Mouse (Mus musculus) heart, embryonic 11.5 days (tissue): Measurements from ENCODE around the gene Mroh7. TPM values are rescaled to one million over a fixed set of nuclear protein-coding genes. Genes with fewer than 3 reads are reported as not detected.

Experiments used
- ATAC-seq: fragments of 200-750 bp; cut with Nextera tagmentation; replicated peaks from 2 replicates; pipeline ENCODE4 v1.8.0; 2017; ENCODE audit warnings: moderate library complexity; ENCODE audit not compliant: insufficient number of reproducible peaks, low FRiP score, low TSS enrichment
- H3K27ac ChIP-seq: fragments of 300-500 bp; sonication (generic); 2 replicates; pipeline ENCODE4 v1.5.1; 2014; ENCODE audit warnings: mild to moderate bottlenecking, low read depth, low read length
- H3K27me3 ChIP-seq: fragments of 300-500 bp; sonication (generic); 2 replicates; pipeline ENCODE4 v1.6.1; 2014; ENCODE audit warnings: mild to moderate bottlenecking, low read length, mixed read lengths; ENCODE audit not compliant: control insufficient read depth, insufficient read depth
- H3K36me3 ChIP-seq: fragments of 300-500 bp; sonication (generic); 2 replicates; pipeline ENCODE4 v1.6.1; 2014; ENCODE audit warnings: mild to moderate bottlenecking, low read length, moderate library complexity, mixed read lengths; ENCODE audit not compliant: control insufficient read depth, insufficient read depth
- H3K4me1 ChIP-seq: fragments of 300-500 bp; sonication (generic); 2 replicates; pipeline ENCODE4 v1.6.1; 2014; ENCODE audit warnings: low read length; ENCODE audit not compliant: control insufficient read depth, insufficient read depth
- H3K4me2 ChIP-seq: fragments of 300-500 bp; sonication (generic); 2 replicates; pipeline ENCODE4 v1.6.1; 2014; ENCODE audit warnings: mild to moderate bottlenecking, moderate library complexity
- H3K4me3 ChIP-seq: fragments of 300-500 bp; sonication (generic); 2 replicates; pipeline ENCODE4 v1.5.1; 2014; ENCODE audit warnings: low read depth, low read length
- H3K9ac ChIP-seq: fragments of 300-500 bp; sonication (generic); 2 replicates; pipeline ENCODE4 v1.6.1; 2014; ENCODE audit warnings: mild to moderate bottlenecking, low read depth, low read length, moderate library complexity
- H3K9me3 ChIP-seq: fragments of 300-500 bp; sonication (generic); replicated peaks from 2 replicates; pipeline ENCODE4 v1.6.1; 2016; ENCODE audit warnings: low read length; ENCODE audit not compliant: control insufficient read depth
- WGBS: fragments of 180-500 bp; shearing (Covaris S2); extraction: QIAGEN DNeasy Blood & Tissue Kit; methylation state at CpG from one replicate; pipeline ENCODE4 v1.1.7; 2014; ENCODE audit not compliant: insufficient replicate concordance; 5-methylcytosine and 5-hydroxymethylcytosine counted together
- polyA plus RNA-seq: library from polyadenylated mRNA; unstranded; fragments of >200 nt; fragmentation: Nextera tagmentation; extraction: Ambion mirVana; gene quantifications from 2 replicates; pipeline ENCODE4 v1.2.1, GENCODE M21; 2014

The Mroh7 gene
- polyA plus RNA-seq, 1 experiment from 2014 or later = 0.17 TPM

DNA sequence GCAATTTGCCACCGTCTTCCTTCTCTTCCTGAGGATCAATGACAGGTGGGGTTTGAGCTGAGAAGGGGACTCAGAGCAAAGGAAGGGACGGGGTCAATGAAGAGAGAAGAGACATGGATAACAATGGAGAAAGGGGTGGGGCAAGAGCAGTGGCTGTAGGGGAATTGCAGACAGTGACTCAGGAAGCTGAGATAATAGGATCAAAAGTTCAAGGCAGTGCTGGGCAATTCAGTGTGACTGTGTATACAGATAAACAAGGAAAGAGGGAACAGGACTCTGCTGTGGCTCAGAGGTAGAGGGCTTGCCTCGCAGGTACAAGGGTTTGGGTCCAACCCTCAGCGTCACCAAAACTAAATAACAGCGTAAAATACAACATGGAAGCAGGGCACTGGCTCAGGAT lies 22.8 kb downstream of the Mroh7 start:
- H3K4me1 ChIP-seq = peaks cover 6% of the 10 kb centered on the region; the same call in 1 of the 2 replicates
- 0 out of 2 replicates have a peak overlapping the region, but pooled peaks have one; percentile 8 for H3K4me3 ChIP-seq
- peak overlapping the region; percentile 43 for H3K4me2 ChIP-seq
- peak overlapping the region; percentile 56; the same call in 1 of the 2 replicates for H3K9ac ChIP-seq
- WGBS = 28% methylated on average over 5 of the region's 5 CpGs
- peak; percentile 46; the same call in 1 of the 2 replicates for ATAC-seq
- peaks cover 2% of the 10 kb centered on the region for H3K27me3 ChIP-seq
- no peak overlapping the region for H3K27ac ChIP-seq
- H3K36me3 ChIP-seq = no peaks in the 10 kb centered on the region
- H3K9me3 ChIP-seq = no peaks in the 10 kb centered on the region

DNA sequence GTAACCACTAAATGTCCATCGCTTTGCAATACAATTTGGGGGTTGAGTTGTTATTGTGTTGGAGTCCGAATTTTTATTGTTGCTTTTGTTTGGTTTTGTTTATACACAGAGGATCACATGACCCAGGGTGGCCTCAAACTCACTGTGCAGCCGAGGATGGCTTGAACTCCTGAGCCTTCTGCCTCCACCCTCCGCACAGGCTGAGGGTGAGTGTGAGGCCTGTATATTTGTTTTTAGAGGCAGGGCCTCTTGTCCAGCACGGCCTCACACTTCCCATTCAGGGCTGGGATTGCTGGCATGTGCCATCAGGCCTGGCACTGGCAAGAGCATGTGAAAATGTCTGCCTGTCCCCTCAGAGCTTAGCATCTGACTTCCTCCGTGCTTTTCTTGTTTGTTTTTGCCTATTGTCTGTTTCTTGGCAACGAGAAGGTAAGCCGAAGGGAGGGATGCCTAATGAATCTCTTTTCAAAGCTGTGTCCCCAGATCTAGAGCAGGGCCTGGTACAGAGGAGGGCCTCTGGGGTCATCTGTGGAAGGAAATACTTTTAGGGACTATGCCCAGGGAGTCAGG lies 25.5 kb downstream of the Mroh7 start:
- 56% methylated on average over 8 of the region's 8 CpGs for WGBS
- H3K4me3 ChIP-seq = no peak overlapping the region
- H3K27me3 ChIP-seq = peaks cover 14% of the 10 kb centered on the region
- H3K9ac ChIP-seq = no peak overlapping the region
- no peak for ATAC-seq
- H3K36me3 ChIP-seq = no peaks in the 10 kb centered on the region
- H3K4me1 ChIP-seq = peaks cover 6% of the 10 kb centered on the region; the same call in 1 of the 2 replicates
- no peaks in the 10 kb centered on the region for H3K9me3 ChIP-seq
- no peak overlapping the region for H3K4me2 ChIP-seq
- no peak overlapping the region for H3K27ac ChIP-seq

DNA sequence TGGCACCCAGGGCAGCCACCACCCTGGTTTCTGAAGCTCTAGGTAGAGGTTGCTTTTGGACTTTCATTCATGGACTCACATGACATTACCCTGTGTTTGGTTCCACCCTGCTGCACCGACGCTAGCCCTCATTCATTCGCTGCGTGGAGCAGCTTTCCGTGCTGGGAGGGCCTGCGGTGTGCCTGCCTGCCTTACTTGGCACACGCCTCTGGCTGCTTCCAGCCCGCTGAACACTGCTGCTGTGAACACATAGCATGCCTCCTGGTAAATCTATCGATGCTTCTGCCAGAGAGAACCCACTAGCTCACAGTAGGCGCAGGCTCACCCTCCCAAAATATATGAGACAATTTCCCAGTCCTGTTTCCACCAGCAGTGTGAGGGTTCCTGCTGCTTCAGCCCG lies 26.3 kb downstream of the Mroh7 start:
- peaks cover 17% of the 10 kb centered on the region for H3K27me3 ChIP-seq
- no peak overlapping the region for H3K9ac ChIP-seq
- peaks cover 6% of the 10 kb centered on the region; the same call in 1 of the 2 replicates for H3K4me1 ChIP-seq
- WGBS = 73% methylated on average over 11 of the region's 11 CpGs
- no peaks in the 10 kb centered on the region for H3K9me3 ChIP-seq
- no peaks in the 10 kb centered on the region for H3K36me3 ChIP-seq
- no peak for ATAC-seq
- no peak overlapping the region for H3K27ac ChIP-seq
- H3K4me2 ChIP-seq = no peak overlapping the region
- no peak overlapping the region for H3K4me3 ChIP-seq

DNA sequence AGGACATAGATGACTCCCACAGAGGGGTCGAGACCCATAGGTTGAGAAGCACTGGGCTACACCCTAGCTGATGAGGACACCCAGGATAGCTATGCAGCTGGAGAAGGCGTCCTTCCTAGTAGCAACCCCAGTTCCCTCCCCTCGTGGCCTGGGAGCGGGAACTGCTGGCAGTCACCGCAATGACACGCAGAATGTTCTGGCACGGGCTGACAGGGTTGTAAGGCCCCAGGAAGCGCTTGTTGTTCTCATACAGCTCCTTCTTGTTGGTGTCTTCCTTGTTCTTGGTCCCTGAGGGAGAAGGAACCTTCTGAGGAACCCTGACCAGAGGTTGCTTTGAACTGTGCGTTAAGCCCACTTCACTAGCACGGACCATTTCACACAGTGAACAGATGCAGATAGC lies 26.8 kb downstream of the Mroh7 start:
- Histone ChIP-seq H3K4me2 (no peak overlapping the region), H3K9me3 (no peaks in the 10 kb centered on the region), H3K27me3 (peaks cover 17% of the 10 kb centered on the region), H3K4me3 (no peak overlapping the region), H3K27ac (no peak overlapping the region), H3K4me1 (peaks cover 6% of the 10 kb centered on the region; the same call in 1 of the 2 replicates), H3K36me3 (no peaks in the 10 kb centered on the region), H3K9ac (no peak overlapping the region)
- ATAC-seq = no peak
- 78% methylated on average over 10 of the region's 10 CpGs for WGBS

DNA sequence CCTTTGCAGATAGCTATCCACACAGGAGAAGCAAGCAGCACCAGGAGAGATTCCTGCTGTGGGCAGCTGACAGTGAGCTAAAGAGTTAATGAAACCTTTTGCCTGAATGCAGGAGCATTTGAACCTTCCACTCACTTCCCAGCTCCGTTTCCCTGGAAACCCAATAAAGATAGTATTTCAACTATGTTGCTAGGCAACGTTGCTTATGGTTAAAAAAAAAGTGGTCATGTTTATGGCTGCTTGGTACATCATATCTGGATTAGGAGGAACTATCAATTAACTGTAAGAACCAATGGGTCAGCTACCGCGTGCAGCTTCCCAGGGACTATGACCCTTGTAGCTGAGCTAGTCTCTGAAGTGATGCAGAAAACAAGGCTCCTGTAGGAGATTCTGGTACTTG lies 29.9 kb downstream of the Mroh7 start:
- no peaks in the 10 kb centered on the region for H3K4me1 ChIP-seq
- no peak overlapping the region for H3K9ac ChIP-seq
- no peaks in the 10 kb centered on the region for H3K36me3 ChIP-seq
- WGBS = 51% methylated on average over 4 of the region's 4 CpGs
- no peak for ATAC-seq
- no peaks in the 10 kb centered on the region for H3K9me3 ChIP-seq
- no peak overlapping the region for H3K27ac ChIP-seq
- H3K27me3 ChIP-seq = peaks cover 17% of the 10 kb centered on the region
- no peak overlapping the region for H3K4me2 ChIP-seq
- no peak overlapping the region for H3K4me3 ChIP-seq

DNA sequence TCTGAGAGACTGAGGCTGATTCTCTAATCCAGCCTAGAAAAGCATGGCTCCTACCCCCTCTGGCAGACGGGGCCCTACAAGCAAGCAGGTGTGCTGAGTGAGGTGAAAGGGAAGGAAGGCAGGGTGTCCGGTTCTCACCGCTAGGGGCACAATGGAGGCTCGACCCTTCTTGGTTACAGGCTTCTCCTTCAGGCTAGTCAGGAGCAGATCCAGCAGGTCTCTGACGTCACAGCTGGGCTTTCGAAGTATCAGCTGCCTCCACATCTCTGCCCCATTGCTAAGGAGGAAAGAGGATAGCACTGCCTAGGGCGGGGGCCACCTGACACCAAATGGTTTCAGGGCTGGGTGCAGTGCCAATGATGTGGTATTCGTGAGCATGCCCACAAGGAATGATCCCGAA lies 30.7 kb downstream of the Mroh7 start:
- no peak overlapping the region for H3K9ac ChIP-seq
- H3K27me3 ChIP-seq = peaks cover 17% of the 10 kb centered on the region
- no peak; the same call in 1 of the 2 replicates for ATAC-seq
- H3K36me3 ChIP-seq = no peaks in the 10 kb centered on the region
- 18% methylated on average over 9 of the region's 9 CpGs for WGBS
- H3K9me3 ChIP-seq = no peaks in the 10 kb centered on the region
- H3K4me3 ChIP-seq = no peak overlapping the region
- H3K27ac ChIP-seq = no peak overlapping the region
- no peak overlapping the region for H3K4me2 ChIP-seq
- no peaks in the 10 kb centered on the region for H3K4me1 ChIP-seq

DNA sequence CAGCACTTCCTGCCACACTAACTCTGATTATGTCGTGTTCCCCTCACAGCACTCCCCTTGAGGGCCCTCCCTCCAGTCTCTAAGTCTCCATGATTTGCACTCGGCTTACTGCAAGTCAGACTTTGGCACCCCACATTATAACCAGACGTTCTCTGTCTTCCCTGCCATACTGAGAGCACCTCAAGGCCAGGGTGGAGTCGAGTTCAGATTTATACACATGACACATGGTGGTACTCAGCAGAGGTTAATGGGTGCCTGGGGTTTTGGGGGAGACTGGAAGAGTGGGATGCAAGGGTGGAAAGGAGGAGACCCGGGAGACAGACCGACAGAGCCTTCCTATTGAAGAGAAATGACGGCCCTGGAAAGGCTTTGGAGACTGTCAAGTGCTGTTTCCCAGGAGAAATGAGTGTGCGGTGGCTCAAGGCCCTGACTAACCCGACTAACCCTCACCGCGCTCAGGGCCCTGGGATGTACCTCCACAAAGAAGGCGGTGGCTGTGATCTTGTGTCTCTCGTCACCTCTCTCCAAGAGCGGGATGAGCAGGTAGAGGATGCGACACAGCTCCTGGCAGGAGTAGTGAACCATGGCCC lies 36.8 kb downstream of the Mroh7 start:
- Histone ChIP-seq H3K9ac (no peak overlapping the region), H3K27ac (no peak overlapping the region), H3K36me3 (no peaks in the 10 kb centered on the region), H3K4me1 (no peaks in the 10 kb centered on the region), H3K4me2 (no peak overlapping the region), H3K4me3 (no peak overlapping the region), H3K9me3 (no peaks in the 10 kb centered on the region), H3K27me3 (no peaks in the 10 kb centered on the region)
- no peak for ATAC-seq
- WGBS = 78% methylated on average over 15 of the region's 15 CpGs

DNA sequence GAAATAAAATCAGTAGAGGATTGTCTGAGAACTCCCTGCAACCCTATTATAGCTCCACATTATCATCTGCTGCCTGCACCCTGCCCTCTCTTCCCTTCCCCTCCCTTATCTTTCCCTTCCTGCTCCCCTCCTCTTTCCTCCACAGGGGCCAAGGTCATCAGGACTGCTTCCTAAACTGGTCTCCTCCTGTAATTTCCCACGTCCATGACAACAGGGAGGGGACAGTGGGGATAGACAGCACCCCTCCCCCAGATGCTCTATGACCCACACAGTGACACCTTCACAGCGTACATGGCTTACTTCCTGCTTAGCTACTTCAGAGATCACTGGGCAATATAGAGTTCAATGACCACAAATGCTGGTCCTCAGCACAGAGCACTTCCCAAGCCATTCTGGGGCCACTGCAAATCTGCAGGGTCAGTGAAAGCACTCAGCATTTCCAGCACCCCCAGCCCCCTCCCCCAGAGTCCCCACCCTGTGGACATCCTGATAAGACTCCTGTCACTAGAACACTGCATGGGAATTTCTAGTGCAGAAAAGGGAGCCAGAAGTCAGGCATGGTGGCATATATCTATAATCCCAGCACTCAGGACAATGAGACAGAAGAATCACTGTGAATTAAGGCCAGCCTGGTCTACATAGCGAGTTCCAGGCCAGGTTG lies 42.0 kb downstream of the Mroh7 start:
- no peaks in the 10 kb centered on the region for H3K9me3 ChIP-seq
- no peaks in the 10 kb centered on the region for H3K36me3 ChIP-seq
- H3K4me1 ChIP-seq = 0 out of 2 replicates have a peak, but pooled peaks cover 2% of the 10 kb centered on the region
- no peak overlapping the region for H3K4me3 ChIP-seq
- no peak overlapping the region for H3K9ac ChIP-seq
- no peak overlapping the region for H3K4me2 ChIP-seq
- 30% methylated on average over 3 of the region's 3 CpGs for WGBS
- H3K27me3 ChIP-seq = no peaks in the 10 kb centered on the region
- ATAC-seq = peak; percentile 57
- H3K27ac ChIP-seq = peak overlapping the region; percentile 41
